Mouse (Mus musculus) embryonic facial prominence, embryonic 14.5 days (tissue): Measurements from ENCODE around the gene Tcte1. TPM values are rescaled to one million over a fixed set of nuclear protein-coding genes. Genes with fewer than 3 reads are reported as not detected.
A peak's percentile ranks its signal among the peaks of the same experiment; 100 is the strongest.

Source experiments
- ATAC-seq: fragments of 200-750 bp; cut with Nextera tagmentation; 2 replicates; pipeline ENCODE4 v1.8.0; 2017; ENCODE audit warnings: low read depth, moderate number of reproducible peaks, moderate TSS enrichment
- DNase-seq: peaks from one replicate; pipeline ENCODE4 v3.0.0-alpha.2; 2015; ENCODE audit warnings: low spot score
- H3K27ac ChIP-seq: fragments of 300-500 bp; sonication (generic); replicated peaks from 2 replicates; pipeline ENCODE4 v1.5.1; 2014; ENCODE audit warnings: low read depth, mild to moderate bottlenecking, low read length, moderate library complexity
- H3K27me3 ChIP-seq: fragments of 300-500 bp; sonication (generic); replicated peaks from 2 replicates; pipeline ENCODE4 v1.6.1; 2014; ENCODE audit warnings: low read length; ENCODE audit not compliant: control insufficient read depth, insufficient read depth
- H3K36me3 ChIP-seq: fragments of 300-500 bp; sonication (generic); 2 replicates; pipeline ENCODE4 v1.6.1; 2014; ENCODE audit warnings: low read length, mixed read lengths; ENCODE audit not compliant: control insufficient read depth, insufficient read depth
- H3K4me1 ChIP-seq: fragments of 300-500 bp; sonication (generic); 2 replicates; pipeline ENCODE4 v1.6.1; 2014; ENCODE audit warnings: antibody characterized with exemption, low read length; ENCODE audit not compliant: control insufficient read depth, insufficient read depth
- H3K4me2 ChIP-seq: fragments of 300-500 bp; sonication (generic); 2 replicates; pipeline ENCODE4 v1.6.1; 2014; ENCODE audit warnings: low read depth, mild to moderate bottlenecking, low read length, moderate library complexity, mixed read lengths
- H3K4me3 ChIP-seq: fragments of 300-500 bp; sonication (generic); 2 replicates; pipeline ENCODE4 v1.5.1; 2014; ENCODE audit warnings: low read depth, mild to moderate bottlenecking, low read length
- H3K9ac ChIP-seq: fragments of 300-500 bp; sonication (generic); 2 replicates; pipeline ENCODE4 v1.6.1; 2014; ENCODE audit warnings: low read depth, mild to moderate bottlenecking, low read length, moderate library complexity, mixed read lengths
- H3K9me3 ChIP-seq: fragments of 300-500 bp; sonication (generic); 2 replicates; pipeline ENCODE4 v1.6.1; 2016; ENCODE audit warnings: low read length; ENCODE audit not compliant: control insufficient read depth
- WGBS: fragments of 180-500 bp; shearing (Covaris S2); extraction: QIAGEN DNeasy Blood & Tissue Kit; methylation state at CpG from one replicate; pipeline ENCODE4 v1.1.7; 2014; 5-methylcytosine and 5-hydroxymethylcytosine counted together
- polyA plus RNA-seq: library from polyadenylated mRNA; unstranded; fragments of >200 nt; fragmentation: Nextera tagmentation; extraction: Ambion mirVana; gene quantifications from 2 replicates; pipeline ENCODE4 v1.2.1, GENCODE M21; 2014

Gene Tcte1
- polyA plus RNA-seq = 0.93 and 2.7 TPM in 2 replicates

DNA sequence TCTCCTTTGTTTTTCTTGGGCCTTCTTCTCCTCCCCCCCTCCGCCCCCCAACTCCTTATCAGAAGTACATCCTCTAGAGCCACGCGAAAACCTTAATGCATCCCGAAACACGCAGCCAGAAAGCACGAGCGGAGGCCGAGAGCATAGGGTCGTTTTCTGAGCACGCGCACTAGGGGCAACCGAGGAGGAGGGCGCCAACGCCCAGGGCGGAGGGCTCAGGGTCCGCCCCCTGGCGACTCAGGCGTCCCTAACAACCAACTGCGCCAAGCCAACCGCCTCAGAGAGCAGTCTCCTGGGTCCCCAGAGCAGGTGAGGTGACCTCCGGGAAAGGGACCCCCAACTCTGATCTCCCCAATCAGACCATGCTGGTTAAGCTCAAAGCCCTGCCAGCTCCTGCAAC lies at the start of gene Tcte1:
Tcte1 (plus strand) TSS at position 172 of the 400 bp plus-strand sequence.
- Histone ChIP-seq H3K27ac (no peak within 1 kb of the TSS), H3K4me3 (peak within 1 kb of the TSS; percentile 43), H3K27me3 (peaks cover 5% of the 10 kb centered on the region; the same call in 1 of the 2 replicates), H3K9ac (peak within 1 kb of the TSS; percentile 66), H3K9me3 (no peaks in the 10 kb centered on the region), H3K4me2 (peak within 1 kb of the TSS; percentile 81), H3K36me3 (peaks cover 5% of the 10 kb centered on the region; the same call in 1 of the 2 replicates), H3K4me1 (no peaks in the 10 kb centered on the region)
- DNase-seq (peak; percentile 80), ATAC-seq (peak; percentile 90)
- 2% methylated on average over 20 of the region's 21 CpGs for WGBS

DNA sequence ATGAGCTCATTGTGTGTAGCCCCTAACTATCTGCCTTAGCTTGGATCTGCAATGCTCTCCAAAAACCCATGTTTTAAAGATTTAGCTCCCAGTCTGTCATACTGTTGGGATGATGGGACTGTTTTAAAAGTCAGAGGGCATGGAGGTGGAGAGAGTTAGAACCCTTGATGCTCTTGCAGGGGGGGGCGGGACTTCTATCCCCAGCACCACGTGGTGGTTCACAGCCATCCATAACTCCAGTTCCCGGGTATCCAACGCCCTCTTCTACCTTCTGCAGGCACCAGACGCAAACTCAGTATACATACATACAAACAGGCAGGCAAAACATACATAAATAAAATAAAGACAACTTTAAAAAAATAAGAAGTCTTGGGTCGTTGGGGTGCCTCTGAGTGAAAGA lies 49.6 kb upstream of the Tcte1 start:
- no peaks in the 10 kb centered on the region for H3K9me3 ChIP-seq
- peaks cover 13% of the 10 kb centered on the region for H3K27me3 ChIP-seq
- H3K9ac ChIP-seq = no peak overlapping the region
- 76% methylated on average over 6 of the region's 6 CpGs for WGBS
- no peaks in the 10 kb centered on the region for H3K4me1 ChIP-seq
- H3K4me3 ChIP-seq = no peak overlapping the region
- H3K36me3 ChIP-seq = no peaks in the 10 kb centered on the region
- ATAC-seq = no peak
- H3K27ac ChIP-seq = no peak overlapping the region
- DNase-seq = no peak
- no peak overlapping the region for H3K4me2 ChIP-seq

DNA sequence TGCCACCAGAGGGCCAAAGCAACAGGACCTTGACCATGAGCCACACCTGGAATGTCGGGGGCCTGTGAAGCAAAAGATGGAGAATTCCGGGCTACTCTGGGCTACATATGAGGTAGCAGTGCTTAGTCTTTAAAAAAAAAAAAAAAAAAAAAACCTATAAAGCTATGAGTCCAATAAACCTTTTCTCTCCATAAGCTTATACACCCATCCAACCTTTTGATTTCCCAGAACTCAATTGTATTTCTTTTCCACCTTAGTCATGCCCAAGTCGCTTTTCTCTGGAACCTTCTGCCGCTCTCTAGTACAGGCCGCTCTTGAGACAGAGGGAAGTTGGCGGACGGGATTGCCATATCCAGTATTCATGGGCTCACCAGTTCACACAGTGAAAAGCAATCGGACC lies 49.1 kb upstream of the Tcte1 start:
- no peak for ATAC-seq
- no peak overlapping the region for H3K9ac ChIP-seq
- 69% methylated on average over 8 of the region's 8 CpGs for WGBS

DNA sequence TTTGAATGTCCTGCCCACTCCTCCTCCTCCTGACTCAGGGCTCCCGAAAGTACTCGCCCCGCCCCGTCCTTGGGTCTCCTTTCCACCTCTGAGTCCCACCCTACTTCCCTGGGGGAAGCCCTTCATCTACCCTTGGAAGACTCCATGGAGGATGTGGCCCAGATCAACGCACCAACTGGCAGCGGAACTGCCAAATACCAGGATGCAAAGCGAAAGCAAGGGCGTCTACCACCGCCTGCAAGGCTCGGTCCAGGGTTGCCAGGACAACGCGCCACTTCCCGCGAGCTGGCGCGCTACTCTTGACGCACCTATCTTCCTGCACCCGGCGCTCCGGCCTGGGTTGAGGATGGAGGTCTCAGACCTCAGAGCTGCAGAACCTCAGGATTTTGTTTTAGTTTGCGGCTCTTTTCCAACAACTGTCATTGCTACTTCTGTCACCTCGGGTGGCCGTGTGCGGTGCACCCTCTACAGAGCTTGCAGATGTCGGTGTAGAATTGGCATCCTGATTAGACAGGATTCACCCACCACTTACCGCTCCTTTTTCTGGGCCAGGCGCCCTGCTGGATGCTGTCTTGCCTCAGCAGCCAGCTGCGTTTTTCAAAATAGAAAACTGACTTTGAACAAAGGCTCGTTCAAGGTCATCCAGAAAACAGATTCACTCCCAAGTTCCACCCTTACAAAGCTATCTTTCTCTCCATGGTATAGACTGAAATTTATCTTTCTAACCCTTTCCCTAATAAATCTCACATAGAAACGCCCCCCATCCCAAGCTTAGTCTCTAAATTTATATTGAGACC lies 48.4 kb upstream of the Tcte1 start, which contains the start of gene Spats1:
Spats1 (minus strand) TSS at position 747 of the 797 bp plus-strand sequence.
- H3K27me3 ChIP-seq = peaks cover 13% of the 10 kb centered on the region

More for the DNA sequence above, 49.1 kb upstream of the Tcte1 start:
- Histone ChIP-seq H3K27me3 (peaks cover 13% of the 10 kb centered on the region), H3K27ac (no peak overlapping the region), H3K4me1 (no peaks in the 10 kb centered on the region), H3K36me3 (no peaks in the 10 kb centered on the region), H3K9me3 (no peaks in the 10 kb centered on the region), H3K4me2 (peak overlapping the region; percentile 58), H3K4me3 (peak overlapping the region; percentile 43)
- no peak for DNase-seq

DNA sequence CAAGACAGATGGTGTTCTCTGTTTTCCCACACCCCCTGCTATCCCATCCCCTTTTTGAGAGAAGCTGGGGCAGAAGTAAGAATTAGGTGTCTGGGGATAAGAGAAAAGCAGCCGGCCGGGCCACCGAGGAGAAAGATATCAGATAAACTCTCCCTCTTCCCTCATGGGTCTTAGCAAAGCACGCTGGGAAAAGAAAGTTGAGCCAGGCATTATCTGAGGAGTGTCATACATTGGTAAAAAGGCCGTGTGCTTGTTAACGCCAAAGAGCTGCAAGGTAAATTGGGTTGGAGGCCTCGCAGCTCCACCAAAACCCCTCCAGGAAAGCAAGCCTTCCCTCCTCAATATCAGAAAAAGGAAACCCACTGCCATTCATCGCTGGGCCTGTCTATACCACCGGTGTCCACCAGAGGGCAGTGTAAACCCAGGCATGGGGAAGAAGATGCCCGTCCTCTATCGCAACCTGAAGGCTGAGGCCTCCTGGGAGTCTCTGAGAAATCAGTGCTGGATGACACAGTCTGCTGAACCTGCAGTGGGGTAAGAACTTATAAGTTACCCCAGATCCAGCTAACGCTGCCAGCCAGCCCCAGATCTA lies 44.9 kb upstream of the Tcte1 start:
- Histone ChIP-seq H3K9ac (no peak overlapping the region), H3K27me3 (peaks cover 13% of the 10 kb centered on the region), H3K36me3 (no peaks in the 10 kb centered on the region), H3K27ac (no peak overlapping the region), H3K4me1 (no peaks in the 10 kb centered on the region), H3K4me2 (no peak overlapping the region), H3K9me3 (no peaks in the 10 kb centered on the region; the same call in 1 of the 2 replicates), H3K4me3 (no peak overlapping the region)
- WGBS = 11% methylated on average over 12 of the region's 12 CpGs
- ATAC-seq = peak; percentile 31; the same call in 1 of the 2 replicates
- peak; percentile 66 for DNase-seq

More for the DNA sequence above, 48.4 kb upstream of the Tcte1 start, which contains the start of gene Spats1:
- Histone ChIP-seq H3K4me2 (peak within 1 kb of the TSS; percentile 58), H3K4me3 (peak within 1 kb of the TSS; percentile 43), H3K9me3 (no peaks in the 10 kb centered on the region), H3K27ac (no peak within 1 kb of the TSS), H3K9ac (peak within 1 kb of the TSS; percentile 53), H3K4me1 (no peaks in the 10 kb centered on the region), H3K36me3 (no peaks in the 10 kb centered on the region)
- 9% methylated on average over 30 of the region's 30 CpGs for WGBS
- ATAC-seq = peak; percentile 82
- peak; percentile 74 for DNase-seq

DNA sequence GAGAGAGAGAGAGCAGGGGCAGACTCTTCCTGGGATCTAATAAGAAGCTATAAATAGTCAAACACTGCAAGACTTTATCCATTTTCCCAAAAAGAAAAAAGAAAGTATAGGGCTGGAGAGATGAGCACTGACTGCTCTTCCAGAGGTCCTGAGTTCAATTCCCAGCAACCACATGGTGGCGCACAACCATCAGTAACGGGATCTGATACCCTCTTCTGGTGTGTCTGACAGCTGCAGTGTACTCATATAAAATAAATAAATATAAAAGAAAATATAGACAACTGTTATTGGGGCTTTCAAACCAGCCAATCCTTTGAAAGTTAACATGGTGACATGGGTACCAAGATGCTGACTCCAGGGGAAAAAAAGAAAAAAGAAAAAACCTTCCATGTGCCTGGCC lies 42.8 kb upstream of the Tcte1 start:
- Histone ChIP-seq H3K27ac (no peak overlapping the region), H3K36me3 (no peaks in the 10 kb centered on the region), H3K27me3 (peaks cover 11% of the 10 kb centered on the region; the same call in 1 of the 2 replicates), H3K4me3 (no peak overlapping the region), H3K4me1 (no peaks in the 10 kb centered on the region), H3K4me2 (no peak overlapping the region), H3K9me3 (no peaks in the 10 kb centered on the region; the same call in 1 of the 2 replicates), H3K9ac (no peak overlapping the region)
- DNase-seq = no peak
- no peak for ATAC-seq
- 26% methylated on average over 2 of the region's 2 CpGs for WGBS

DNA sequence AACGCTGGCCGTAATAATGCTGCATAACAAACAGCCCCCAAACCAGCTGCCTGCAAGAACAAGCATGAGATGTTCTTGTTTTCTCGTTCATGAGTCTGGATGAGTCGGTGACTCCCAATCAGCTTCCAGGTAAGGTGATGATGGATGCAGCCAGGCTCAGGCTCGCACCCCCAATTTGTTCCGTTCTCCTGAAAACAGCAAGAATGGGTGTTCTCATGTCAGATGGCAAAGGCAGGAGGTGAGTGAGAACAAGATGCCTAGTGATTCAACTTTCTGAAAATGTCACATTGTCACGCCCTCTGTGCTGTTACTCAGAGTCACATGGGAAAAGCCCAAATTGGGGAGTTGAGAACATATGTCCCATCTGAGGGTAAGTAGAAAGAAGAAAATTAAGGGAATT lies 37.7 kb upstream of the Tcte1 start:
- ATAC-seq (no peak), DNase-seq (no peak)
- Histone ChIP-seq H3K4me2 (no peak overlapping the region), H3K4me3 (no peak overlapping the region), H3K36me3 (no peaks in the 10 kb centered on the region), H3K27ac (no peak overlapping the region), H3K4me1 (no peaks in the 10 kb centered on the region), H3K27me3 (no peaks in the 10 kb centered on the region), H3K9me3 (no peaks in the 10 kb centered on the region; the same call in 1 of the 2 replicates), H3K9ac (no peak overlapping the region)
- WGBS = 86% methylated on average over 7 of the region's 7 CpGs

DNA sequence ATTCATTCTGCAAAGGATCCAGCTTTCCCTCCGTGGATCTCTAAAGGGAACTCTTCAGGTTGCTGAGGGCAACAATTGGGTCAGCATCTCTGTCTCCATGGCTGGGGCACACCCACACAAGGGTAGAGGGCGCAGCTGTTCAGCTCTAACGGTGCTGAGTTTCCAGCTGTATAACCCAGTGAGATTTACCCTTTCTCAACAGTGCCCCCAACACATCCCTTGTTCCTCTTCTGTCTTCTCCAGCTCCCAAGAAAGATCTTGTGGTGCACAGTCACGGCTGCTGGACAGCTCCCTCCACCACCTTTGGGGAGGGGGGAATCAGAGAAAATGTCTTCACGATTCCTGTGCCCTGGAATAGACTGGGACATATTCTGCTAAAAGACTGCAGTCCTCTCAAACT lies 36.0 kb upstream of the Tcte1 start:
- no peaks in the 10 kb centered on the region for H3K36me3 ChIP-seq
- no peak overlapping the region for H3K4me3 ChIP-seq
- H3K4me1 ChIP-seq = no peaks in the 10 kb centered on the region
- H3K9me3 ChIP-seq = no peaks in the 10 kb centered on the region
- H3K27ac ChIP-seq = no peak overlapping the region
- WGBS = 10% methylated on average over 5 of the region's 5 CpGs
- no peak for ATAC-seq
- H3K9ac ChIP-seq = no peak overlapping the region
- H3K27me3 ChIP-seq = no peaks in the 10 kb centered on the region
- no peak overlapping the region for H3K4me2 ChIP-seq
- no peak for DNase-seq
